Mouse (Mus musculus) heart, postnatal 0 days (tissue): ENCODE results near the gene Rfc4.

Experiments
- CTCF ChIP-seq: IDR thresholded peaks from 2 replicates; pipeline ENCODE4 v1.5.1; 2016; ENCODE audit warnings: antibody characterized with exemption, control low read depth, low read depth
- EP300 ChIP-seq: IDR thresholded peaks from 2 replicates; pipeline ENCODE4 v1.6.1; 2016; ENCODE audit warnings: antibody characterized with exemption, low read depth

DNA sequence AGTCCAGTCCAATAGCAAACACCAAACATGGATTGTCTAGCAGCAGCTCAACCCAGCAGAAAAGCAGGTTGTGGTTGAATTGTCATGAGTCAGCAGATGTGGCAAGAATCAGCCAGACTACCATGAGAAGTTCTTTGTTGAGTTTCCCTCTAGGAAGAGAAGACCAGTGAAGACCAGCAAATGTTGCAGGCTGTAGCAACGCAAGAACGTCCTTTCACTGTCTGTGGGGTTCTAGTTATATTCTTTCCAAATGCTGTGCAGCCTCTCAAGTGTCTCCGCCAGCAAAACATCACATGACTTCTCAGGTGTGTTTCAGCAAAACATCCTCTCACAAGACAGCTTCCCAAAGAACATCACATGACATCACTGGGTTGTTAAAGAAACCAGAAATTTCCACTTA is 43.3 kb upstream of the Rfc4 start:
- TF ChIP-seq EP300 (no peak), CTCF (no peak)
